Mouse (Mus musculus): Measurements from ENCODE around the gene Prpf38b. TPM values are rescaled to one million over a fixed set of nuclear protein-coding genes. Genes with fewer than 3 reads are reported as not detected.

The Prpf38b gene
- polyA plus RNA-seq, 1 experiment = 73.9 TPM

DNA sequence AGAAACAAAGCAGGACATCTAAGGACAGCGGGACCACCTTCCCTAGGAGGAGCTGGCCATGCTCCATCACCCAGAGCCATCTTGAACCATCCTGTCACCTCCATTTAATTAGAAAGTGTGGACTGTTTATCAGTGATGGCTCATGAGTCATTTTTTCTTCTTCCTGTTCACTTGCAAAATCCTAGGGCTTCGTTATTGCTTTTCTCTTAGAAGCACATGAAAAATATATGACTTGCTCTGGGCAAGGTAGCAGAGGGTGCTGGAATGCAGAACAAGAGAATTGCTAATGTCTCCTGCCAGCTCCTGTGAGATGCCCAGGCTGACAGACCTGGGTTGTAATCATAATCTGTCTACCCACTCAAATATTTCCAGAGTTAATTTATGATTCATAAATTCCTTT is 50.7 kb downstream of the Prpf38b start:
- H3K4me3 ChIP-seq (ENCODE audit: low read depth, low read length) = no peak overlapping the region
- H3K27ac ChIP-seq (ENCODE audit: insufficient read depth, low read depth, low read length) = no peak overlapping the region
- H3K4me1 ChIP-seq (ENCODE audit: control insufficient read depth, insufficient read depth, insufficient read length, low read length) = no peaks in the 10 kb centered on the region; the same call in 1 of the 2 replicates
- WGBS = 68% methylated on average over 2 of the region's 2 CpGs
- no peaks in the 10 kb centered on the region for H3K36me3 ChIP-seq (ENCODE audit: control insufficient read depth, insufficient read depth, low read length)
- TF ChIP-seq POLR2A (IDR thresholded peaks at IDR 0.05; ENCODE audit: low read depth, low read length) = no peak
- no peak for TF ChIP-seq CTCF (IDR thresholded peaks at IDR 0.05; ENCODE audit: extremely low read depth, insufficient read length, insufficient replicate concordance, low read depth, low read length)
- no peaks in the 10 kb centered on the region for H3K27me3 ChIP-seq (ENCODE audit: control insufficient read depth, insufficient read depth, low read length)

- no peaks in the 10 kb centered on the region for H3K27me3 ChIP-seq (ENCODE audit: control insufficient read depth, insufficient read depth, low read length)
- WGBS = 72% methylated on average over 7 of the region's 7 CpGs
- H3K27ac ChIP-seq (ENCODE audit: insufficient read depth, low read depth, low read length) = no peak overlapping the region
- H3K36me3 ChIP-seq (ENCODE audit: control insufficient read depth, insufficient read depth, low read length) = no peaks in the 10 kb centered on the region
- H3K4me1 ChIP-seq (ENCODE audit: control insufficient read depth, insufficient read depth, insufficient read length, low read length) = peaks cover 3% of the 10 kb centered on the region; the same call in 1 of the 2 replicates
- no peak overlapping the region for H3K4me3 ChIP-seq (ENCODE audit: low read depth, low read length)
- no peak for TF ChIP-seq CTCF (IDR thresholded peaks at IDR 0.05; ENCODE audit: extremely low read depth, insufficient read length, insufficient replicate concordance, low read depth, low read length)
- no peak for TF ChIP-seq POLR2A (IDR thresholded peaks at IDR 0.05; ENCODE audit: low read depth, low read length)
These were observed 53.2 kb downstream of the Prpf38b start for GRCm38 (mm10) chr3:108858231-108858770.

- WGBS = 84% methylated on average over 1 of the region's 1 CpGs
- peaks cover 3% of the 10 kb centered on the region; the same call in 1 of the 2 replicates for H3K4me1 ChIP-seq (ENCODE audit: control insufficient read depth, insufficient read depth, insufficient read length, low read length)
- H3K27ac ChIP-seq (ENCODE audit: insufficient read depth, low read depth, low read length) = no peak overlapping the region
- H3K36me3 ChIP-seq (ENCODE audit: control insufficient read depth, insufficient read depth, low read length) = no peaks in the 10 kb centered on the region
- H3K27me3 ChIP-seq (ENCODE audit: control insufficient read depth, insufficient read depth, low read length) = no peaks in the 10 kb centered on the region
- no peak for TF ChIP-seq POLR2A (IDR thresholded peaks at IDR 0.05; ENCODE audit: low read depth, low read length)
- H3K4me3 ChIP-seq (ENCODE audit: low read depth, low read length) = no peak overlapping the region
These were observed 53.8 kb downstream of the Prpf38b start for GRCm38 (mm10) chr3:108857714-108858113.

- no peak overlapping the region for H3K27ac ChIP-seq (ENCODE audit: insufficient read depth, low read depth, low read length)
- TF ChIP-seq CTCF (IDR thresholded peaks at IDR 0.05; ENCODE audit: extremely low read depth, insufficient read length, insufficient replicate concordance, low read depth, low read length) (no peak), POLR2A (IDR thresholded peaks at IDR 0.05; ENCODE audit: low read depth, low read length) (no peak)
- 49% methylated on average over 3 of the region's 3 CpGs for WGBS
These were observed 54.4 kb downstream of the Prpf38b start for GRCm38 (mm10) chr3:108857124-108857470.

GRCm38 (mm10) chr3:108856386-108857123 is 55.0 kb downstream of the Prpf38b start:
- TF ChIP-seq POLR2A (IDR thresholded peaks at IDR 0.05; ENCODE audit: low read depth, low read length) (no peak), CTCF (IDR thresholded peaks at IDR 0.05; ENCODE audit: extremely low read depth, insufficient read length, insufficient replicate concordance, low read depth, low read length) (peak; percentile 77; the same call in 1 of the 2 replicates)
- WGBS = 65% methylated on average over 8 of the region's 8 CpGs
- Histone ChIP-seq H3K27ac (ENCODE audit: insufficient read depth, low read depth, low read length) (peak overlapping the region; percentile 25; the same call in 1 of the 2 replicates), H3K4me3 (ENCODE audit: low read depth, low read length) (no peak overlapping the region), H3K4me1 (ENCODE audit: control insufficient read depth, insufficient read depth, insufficient read length, low read length) (peaks cover 8% of the 10 kb centered on the region), H3K27me3 (ENCODE audit: control insufficient read depth, insufficient read depth, low read length) (no peaks in the 10 kb centered on the region), H3K36me3 (ENCODE audit: control insufficient read depth, insufficient read depth, low read length) (no peaks in the 10 kb centered on the region)

More at GRCm38 (mm10) chr3:108857124-108857470, 54.4 kb downstream of the Prpf38b start:
- Histone ChIP-seq H3K27me3 (ENCODE audit: control insufficient read depth, insufficient read depth, low read length) (no peaks in the 10 kb centered on the region), H3K4me3 (ENCODE audit: low read depth, low read length) (no peak overlapping the region), H3K4me1 (ENCODE audit: control insufficient read depth, insufficient read depth, insufficient read length, low read length) (peaks cover 4% of the 10 kb centered on the region; the same call in 1 of the 2 replicates), H3K36me3 (ENCODE audit: control insufficient read depth, insufficient read depth, low read length) (no peaks in the 10 kb centered on the region)

- Histone ChIP-seq H3K27ac (ENCODE audit: insufficient read depth, low read depth, low read length) (peak overlapping the region; percentile 44), H3K36me3 (ENCODE audit: control insufficient read depth, insufficient read depth, low read length) (no peaks in the 10 kb centered on the region), H3K4me1 (ENCODE audit: control insufficient read depth, insufficient read depth, insufficient read length, low read length) (peaks cover 14% of the 10 kb centered on the region), H3K4me3 (ENCODE audit: low read depth, low read length) (no peak overlapping the region), H3K27me3 (ENCODE audit: control insufficient read depth, insufficient read depth, low read length) (no peaks in the 10 kb centered on the region)
- TF ChIP-seq POLR2A (IDR thresholded peaks at IDR 0.05; ENCODE audit: low read depth, low read length) (no peak), CTCF (IDR thresholded peaks at IDR 0.05; ENCODE audit: extremely low read depth, insufficient read length, insufficient replicate concordance, low read depth, low read length) (no peak)
- 72% methylated on average over 10 of the region's 10 CpGs for WGBS
These were observed 55.7 kb downstream of the Prpf38b start for GRCm38 (mm10) chr3:108855864-108856263.

GRCm38 (mm10) chr3:108855371-108855770 is 56.2 kb downstream of the Prpf38b start:
- Histone ChIP-seq H3K27me3 (ENCODE audit: control insufficient read depth, insufficient read depth, low read length) (no peaks in the 10 kb centered on the region), H3K4me3 (ENCODE audit: low read depth, low read length) (no peak overlapping the region), H3K4me1 (ENCODE audit: control insufficient read depth, insufficient read depth, insufficient read length, low read length) (peaks cover 18% of the 10 kb centered on the region), H3K27ac (ENCODE audit: insufficient read depth, low read depth, low read length) (peak overlapping the region; percentile 44), H3K36me3 (ENCODE audit: control insufficient read depth, insufficient read depth, low read length) (no peaks in the 10 kb centered on the region)
- TF ChIP-seq POLR2A (IDR thresholded peaks at IDR 0.05; ENCODE audit: low read depth, low read length) (no peak), CTCF (IDR thresholded peaks at IDR 0.05; ENCODE audit: extremely low read depth, insufficient read length, insufficient replicate concordance, low read depth, low read length) (no peak)
- 80% methylated on average over 12 of the region's 12 CpGs for WGBS
